Mouse (Mus musculus) layer of hippocampus, postnatal 25 days (tissue): ENCODE results near the gene Nmrk2. TPM values are rescaled to one million over a fixed set of nuclear protein-coding genes. Genes with fewer than 3 reads are reported as not detected.

Experiments used
- DNase-seq, 2 experiments: peaks; one replicate each; pipeline ENCODE4 v3.0.0; 2022; ENCODE audit warnings: mixed read lengths in 2 of 2, low spot score in 1 of 2; ENCODE audit errors: extremely low spot score in 1 of 2
- total RNA-seq, 2 experiments: library from RNA; stranded (reverse); gene quantifications; 2 replicates each; pipeline ENCODE4 v1.2.3; 2021

The Nmrk2 gene
- total RNA-seq, 2 experiments from 2014 or later = 0.19 to 0.20 TPM

GRCm38 (mm10) chr10:81168521-81169244 lies 33.2 kb downstream of the Nmrk2 start:
- peak; percentile 59 to 66 for DNase-seq

- no peak for DNase-seq
Observed at GRCm38 (mm10) chr10:81168087-81168431, 33.8 kb downstream of the Nmrk2 start.

DNA sequence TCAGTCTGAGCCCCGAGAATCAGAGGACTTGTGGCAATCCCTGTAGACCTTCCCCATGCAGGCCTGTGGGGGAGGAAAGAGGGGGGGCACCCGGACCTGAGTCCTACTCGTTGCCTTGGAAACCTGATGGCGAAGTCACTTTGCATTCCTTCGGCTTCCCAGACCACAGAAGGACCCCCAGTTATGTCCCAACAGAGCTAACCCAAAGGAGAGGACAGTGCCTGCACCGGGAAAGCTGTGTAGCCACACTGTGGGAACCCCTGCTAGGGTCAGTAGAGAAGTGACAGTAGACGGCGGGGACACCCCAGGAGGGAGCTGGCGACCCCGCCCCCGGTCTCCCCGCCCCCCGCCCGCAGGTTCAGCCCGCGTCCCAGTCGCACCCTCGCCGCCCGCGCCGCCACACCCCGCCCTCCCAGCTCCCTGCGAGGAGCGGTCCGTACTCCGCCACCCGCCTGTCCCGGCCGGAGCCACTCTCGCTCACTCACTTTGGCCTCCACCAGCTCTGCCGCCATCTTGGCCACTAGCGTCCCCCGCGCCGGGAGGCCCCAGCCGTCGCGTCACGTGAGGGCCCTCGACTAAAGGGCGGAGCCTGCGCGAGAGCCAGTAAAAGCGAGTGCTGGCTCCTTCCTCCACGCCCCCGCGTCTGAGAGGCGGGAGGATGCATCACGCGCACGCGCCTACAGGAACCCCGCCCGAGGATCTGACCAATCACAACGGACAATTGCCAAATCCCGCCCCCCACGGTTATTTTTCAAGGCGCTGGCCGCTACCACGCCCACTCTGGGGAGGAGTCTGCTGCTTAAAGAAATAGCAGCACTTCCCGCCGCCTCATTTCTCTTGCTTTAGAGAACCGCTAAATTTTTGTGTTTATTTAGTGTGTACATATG lies 34.4 kb downstream of the Nmrk2 start, which contains the start of gene Pias4:
TSS of gene Pias4 (minus strand) at position 724 of the 887 bp plus-strand sequence.
- DNase-seq = peak; percentile 99

- DNase-seq = no peak
Observed at GRCm38 (mm10) chr10:81165118-81165517, 36.7 kb downstream of the Nmrk2 start.

- DNase-seq = no peak
Observed at GRCm38 (mm10) chr10:81162318-81162652, 39.6 kb downstream of the Nmrk2 start.

DNA sequence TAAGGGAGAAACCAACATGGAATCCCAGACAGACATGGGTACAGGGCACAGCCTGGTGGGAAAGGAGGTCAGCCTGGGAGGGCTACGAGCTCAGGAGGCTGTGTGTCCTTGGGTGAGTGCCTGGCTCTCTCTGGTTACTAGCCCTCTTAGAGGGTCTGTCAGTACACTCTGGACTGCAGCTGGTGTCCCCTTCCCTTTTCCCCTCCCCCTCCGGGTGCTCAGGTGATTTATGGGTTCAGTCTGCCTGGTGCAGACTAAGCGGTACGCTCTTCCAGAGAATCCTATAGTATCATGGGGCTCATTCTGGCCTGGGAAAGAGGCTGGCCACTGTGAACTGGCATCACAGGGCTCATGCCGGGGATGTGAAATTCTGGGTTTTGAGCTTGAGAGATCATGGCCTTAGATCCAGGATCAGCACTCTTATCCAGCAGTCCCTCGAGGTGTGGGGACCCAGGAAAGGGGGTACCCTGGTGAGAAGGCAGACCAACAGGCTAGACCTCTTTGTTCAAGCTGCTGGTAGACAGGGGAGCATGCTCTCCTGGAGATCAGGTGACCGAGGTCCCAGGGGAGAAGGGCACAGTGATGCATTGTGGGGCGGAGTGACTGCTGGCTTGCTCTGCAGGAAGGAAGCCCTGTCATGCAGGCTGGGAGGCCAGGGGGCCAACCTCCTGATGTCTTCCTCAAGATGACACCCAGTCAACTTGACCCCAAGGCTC lies 40.1 kb downstream of the Nmrk2 start:
- no peak for DNase-seq

DNA sequence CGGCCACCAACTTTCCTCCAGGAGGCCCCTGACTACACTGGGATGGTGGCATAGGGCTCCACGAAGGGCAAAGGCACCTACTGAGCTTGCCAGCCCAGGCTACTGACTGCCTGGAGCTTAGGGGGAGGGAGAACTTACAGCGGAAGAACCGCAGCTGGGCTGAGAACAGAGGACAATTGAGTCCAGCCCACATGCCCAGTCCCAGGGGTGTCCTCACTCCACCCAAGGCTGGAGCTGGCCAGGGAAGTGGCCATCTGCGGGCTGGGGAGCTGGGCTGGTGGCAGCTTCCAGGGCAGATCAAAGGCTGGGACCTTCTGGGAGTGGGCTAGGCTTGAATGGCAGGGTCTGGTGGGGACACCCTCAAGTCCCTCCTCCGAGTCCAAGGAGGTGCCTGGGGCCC lies 47.1 kb downstream of the Nmrk2 start:
- DNase-seq = no peak

GRCm38 (mm10) chr10:81154313-81154712 lies 47.5 kb downstream of the Nmrk2 start:
- DNase-seq = no peak

DNA sequence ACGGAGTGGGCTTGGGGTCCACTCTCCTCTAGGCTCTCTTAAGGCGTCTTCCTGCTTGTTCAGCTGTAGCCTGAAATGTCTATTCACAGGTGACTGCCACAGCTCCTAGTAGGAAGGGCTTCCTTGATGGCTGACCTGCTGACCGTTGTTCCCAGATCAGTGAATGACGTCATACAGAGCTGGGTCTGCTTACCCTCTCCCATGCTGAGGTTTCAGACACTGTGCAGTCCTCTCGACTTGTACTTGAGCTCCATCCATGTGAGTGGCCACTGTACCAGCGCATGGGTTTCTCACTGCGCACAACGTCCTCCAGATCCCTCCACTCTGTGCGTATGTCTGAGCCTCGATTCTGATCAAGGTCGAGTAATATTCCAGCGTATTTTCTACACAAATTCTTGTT lies 49.2 kb downstream of the Nmrk2 start:
- DNase-seq = no peak

- no peak for DNase-seq
Observed at GRCm38 (mm10) chr10:81151261-81151660, 50.6 kb downstream of the Nmrk2 start.

Other genes starting within 250 kb of the Nmrk2 start
- 100 to 1,000 TPM; 180 to 184 TPM for gene Gng7, start 187.1 kb downstream of the Nmrk2 start, total RNA-seq
- 100 to 1,000 TPM in 1 of 2 experiments, 10 to 100 TPM in 1; 98.7 to 103 TPM for gene Diras1, start 176.4 kb downstream of the Nmrk2 start, total RNA-seq
- 10 to 100 TPM; 67.5 to 74.9 TPM for gene Slc39a3, start 164.6 kb downstream of the Nmrk2 start, total RNA-seq
- 100 to 1,000 TPM; 171 to 178 TPM for gene Sgta, start 141.9 kb downstream of the Nmrk2 start, total RNA-seq
- 10 to 100 TPM; 51.3 to 54.6 TPM for gene Thop1, start 132.0 kb downstream of the Nmrk2 start, total RNA-seq
- under 1 TPM; 0.81 to 0.94 TPM for gene Creb3l3, start 103.2 kb downstream of the Nmrk2 start, total RNA-seq
- 100 to 1,000 TPM; 123 to 127 TPM for gene Map2k2, start 96.1 kb downstream of the Nmrk2 start, total RNA-seq
- gene Zbtb7a, start 66.8 kb downstream of the Nmrk2 start, total RNA-seq = 100 to 1,000 TPM in 1 of 2 experiments, 10 to 100 TPM in 1; 94.7 to 101 TPM
- 10 to 100 TPM; 28.2 to 28.9 TPM for gene Pias4, start 34.1 kb downstream of the Nmrk2 start, total RNA-seq
- gene Eef2, start 25.4 kb downstream of the Nmrk2 start, total RNA-seq = 100 to 1,000 TPM; 896 to 944 TPM
- 10 to 100 TPM; 71.7 to 71.8 TPM for gene Dapk3, start 19.0 kb downstream of the Nmrk2 start, total RNA-seq
- gene 4930442H23Rik, start 18.2 kb downstream of the Nmrk2 start, total RNA-seq = not detected
- 100 to 1,000 TPM; 154 to 155 TPM for gene Atcay, start 28.8 kb upstream of the Nmrk2 start, total RNA-seq
- 10 to 100 TPM; 55.6 to 69.0 TPM for gene Zfr2, start 31.1 kb upstream of the Nmrk2 start, total RNA-seq
- gene Matk, start 50.9 kb upstream of the Nmrk2 start, total RNA-seq = 100 to 1,000 TPM; 222 to 244 TPM
- 10 to 100 TPM; 38.6 to 44.0 TPM for gene Mrpl54, start 64.9 kb upstream of the Nmrk2 start, total RNA-seq
- 10 to 100 TPM; 35.4 to 39.5 TPM for gene Apba3, start 64.9 kb upstream of the Nmrk2 start, total RNA-seq
- gene Tjp3, start 89.5 kb upstream of the Nmrk2 start, total RNA-seq = 1 to 10 TPM in 1 of 2 experiments, under 1 TPM in 1; 0.86 to 1.2 TPM
- gene Pip5k1c, start 90.9 kb upstream of the Nmrk2 start, total RNA-seq = 100 to 1,000 TPM; 306 to 318 TPM
- gene Cactin, start 119.1 kb upstream of the Nmrk2 start, total RNA-seq = 10 to 100 TPM; 28.1 to 30.0 TPM
- gene Tbxa2r, start 126.7 kb upstream of the Nmrk2 start, total RNA-seq = 1 to 10 TPM; 1.1 to 1.5 TPM
- 1 to 10 TPM; 1.6 to 1.9 TPM for gene Gipc3, start 141.2 kb upstream of the Nmrk2 start, total RNA-seq
- gene Hmg20b, start 148.4 kb upstream of the Nmrk2 start, total RNA-seq = 10 to 100 TPM; 31.3 to 31.6 TPM
- 10 to 100 TPM; 46.6 to 50.7 TPM for gene Mfsd12, start 155.4 kb upstream of the Nmrk2 start, total RNA-seq
- gene 4930404N11Rik, start 163.8 kb upstream of the Nmrk2 start, total RNA-seq = 1 to 10 TPM; 1.1 to 1.2 TPM
- 10 to 100 TPM; 65.9 to 66.6 TPM for gene Fzr1, start 176.5 kb upstream of the Nmrk2 start, total RNA-seq
- 10 to 100 TPM; 79.1 to 87.1 TPM for gene Dohh, start 182.4 kb upstream of the Nmrk2 start, total RNA-seq
- 1 to 10 TPM; 2.6 to 3.7 TPM for gene Gm48551, start 182.4 kb upstream of the Nmrk2 start, total RNA-seq
- gene Gm48552, start 187.0 kb upstream of the Nmrk2 start, total RNA-seq = 1 to 10 TPM; 3.2 to 4.7 TPM
- gene Smim24, start 191.0 kb upstream of the Nmrk2 start, total RNA-seq = 1 to 10 TPM; 1.4 to 3.1 TPM